Mouse (Mus musculus) myocyte (in vitro differentiated cells): ENCODE measurements around the gene Golga7b. TPM values are rescaled to one million over a fixed set of nuclear protein-coding genes. Genes with fewer than 3 reads are reported as not detected.

Experiments
- H3K27me3 ChIP-seq: one replicate; pipeline ENCODE4 v1.6.1; 2011; ENCODE audit not compliant: control insufficient read depth, insufficient read depth, insufficient read length
- H3K36me3 ChIP-seq: one replicate; pipeline ENCODE4 v1.6.1; 2011; ENCODE audit not compliant: control insufficient read depth, insufficient read depth
- H3K4me2 ChIP-seq: one replicate; pipeline ENCODE4 v1.6.1; 2011; ENCODE audit warnings: low read depth, control low read depth
- H3K4me3 ChIP-seq: one replicate; pipeline ENCODE4 v1.5.1; 2011; ENCODE audit warnings: mild to moderate bottlenecking, control low read depth, moderate library complexity
- H3K79me2 ChIP-seq: one replicate; pipeline ENCODE4 v1.6.1; 2011; ENCODE audit not compliant: control insufficient read depth, insufficient read depth
- H3ac ChIP-seq: one replicate; pipeline ENCODE4 v1.6.1; 2011; ENCODE audit not compliant: control insufficient read depth, insufficient read length
- CEBPB ChIP-seq: IDR thresholded peaks from 2 replicates; pipeline ENCODE4 v1.6.1; 2011; ENCODE audit warnings: mild to moderate bottlenecking, moderate library complexity; ENCODE audit not compliant: poor library complexity, insufficient read depth, severe bottlenecking
- E2F4 ChIP-seq: IDR thresholded peaks from one replicate; pipeline ENCODE4 v1.6.1; 2011; ENCODE audit warnings: mild to moderate bottlenecking, control low read depth, moderate library complexity; ENCODE audit not compliant: insufficient read depth
- MAX ChIP-seq: IDR thresholded peaks from one replicate; pipeline ENCODE4 v1.6.1; 2011; ENCODE audit warnings: low read depth, mild to moderate bottlenecking, control low read depth
- MYOD1 ChIP-seq, 3 experiments: IDR thresholded peaks; one replicate each; pipeline ENCODE4 v1.6.1; 2011; ENCODE audit warnings: control low read depth in 2 of 3, low read depth in 2 of 3, mild to moderate bottlenecking in 2 of 3, moderate library complexity in 1 of 3; ENCODE audit not compliant: insufficient read length in 2 of 3, control insufficient read depth in 1 of 3
- MYOG ChIP-seq, 3 experiments: IDR thresholded peaks; one replicate each; pipeline ENCODE4 v1.6.1; 2011; ENCODE audit warnings: control low read depth in 2 of 3, low read depth in 2 of 3, mild to moderate bottlenecking in 2 of 3; ENCODE audit not compliant: insufficient read length in 2 of 3, control insufficient read depth in 1 of 3, insufficient read depth in 1 of 3
- POLR2A ChIP-seq: IDR thresholded peaks from one replicate; pipeline ENCODE4 v1.6.1; 2011; ENCODE audit warnings: low read depth, mild to moderate bottlenecking, control low read depth, moderate library complexity; ENCODE audit not compliant: insufficient read length
- POLR2AphosphoS2 ChIP-seq: IDR thresholded peaks from one replicate; pipeline ENCODE4 v1.6.1; 2011; ENCODE audit warnings: low read depth, control low read depth; ENCODE audit not compliant: insufficient read length
- REST ChIP-seq: IDR thresholded peaks from one replicate; pipeline ENCODE4 v1.6.1; 2011; ENCODE audit warnings: mild to moderate bottlenecking, control low read depth, moderate library complexity; ENCODE audit not compliant: insufficient read depth, insufficient read length
- SRF ChIP-seq: IDR thresholded peaks from one replicate; pipeline ENCODE4 v1.6.1; 2011; ENCODE audit warnings: low read depth; ENCODE audit not compliant: control insufficient read depth, insufficient read length
- TCF12 ChIP-seq: IDR thresholded peaks from one replicate; pipeline ENCODE4 v1.6.1; 2011; ENCODE audit warnings: mild to moderate bottlenecking, control low read depth; ENCODE audit not compliant: poor library complexity, insufficient read depth, severe bottlenecking
- TCF3 ChIP-seq: IDR thresholded peaks from one replicate; pipeline ENCODE4 v1.6.1; 2011; ENCODE audit warnings: low read depth, control low read depth; ENCODE audit not compliant: insufficient read length
- USF1 ChIP-seq: IDR thresholded peaks from one replicate; pipeline ENCODE4 v1.6.1; 2011; ENCODE audit warnings: low read depth, mild to moderate bottlenecking, control low read depth, moderate library complexity
- polyA plus RNA-seq: library from polyadenylated mRNA; unstranded; fragments of >200 nt; fragmentation: generic; extraction: Trizol; gene quantifications from one replicate; pipeline ENCODE4 v1.2.1, GENCODE M21; 2012; ENCODE audit warnings: missing spikeins

Golga7b gene
- polyA plus RNA-seq, 1 experiment = 0.06 TPM

DNA sequence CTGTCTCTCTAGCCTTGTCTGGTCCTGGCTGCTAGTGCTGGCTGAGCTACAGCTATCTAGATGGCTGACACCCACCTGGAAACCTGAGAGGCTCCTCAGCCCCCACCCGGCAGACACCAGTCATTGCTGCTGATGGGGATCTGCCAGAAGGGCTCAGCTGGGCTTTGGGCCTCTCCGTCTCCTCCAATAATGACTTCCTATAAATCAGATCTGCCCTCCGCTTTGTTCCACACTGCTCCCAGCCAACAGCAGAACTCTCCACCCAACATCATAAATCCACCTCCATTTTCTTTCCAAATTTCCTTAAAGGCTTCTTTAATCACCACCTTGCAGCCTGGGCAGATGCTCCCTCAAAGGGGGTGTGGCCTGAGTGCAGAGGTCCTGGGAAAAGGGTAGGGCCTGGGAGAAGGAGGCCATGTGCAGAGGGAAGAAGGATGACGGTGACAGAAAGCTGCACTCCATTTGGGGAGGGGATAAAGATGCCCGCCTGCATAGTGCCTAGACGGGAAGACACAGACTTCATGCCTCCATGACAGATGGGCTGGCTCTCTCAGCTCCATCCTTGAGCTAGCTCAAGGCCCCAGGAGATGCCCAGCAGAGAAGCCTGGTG, 67.8 kb downstream of the Golga7b start:
- H3ac ChIP-seq = no peak overlapping the region
- H3K79me2 ChIP-seq = no peaks in the 10 kb centered on the region
- H3K4me3 ChIP-seq = no peak overlapping the region
- H3K4me2 ChIP-seq = no peak overlapping the region
- H3K27me3 ChIP-seq = peaks cover 77% of the 10 kb centered on the region
- H3K36me3 ChIP-seq = no peaks in the 10 kb centered on the region
- TF ChIP-seq POLR2AphosphoS2 = no peak
- no peak for TF ChIP-seq MAX
- no peak for TF ChIP-seq USF1
- no peak for TF ChIP-seq TCF3
- TF ChIP-seq TCF12 = no peak
- no peak for TF ChIP-seq E2F4
- TF ChIP-seq CEBPB = no peak
- no peak for TF ChIP-seq MYOG (IDR thresholded peaks at IDR 0.05; ENCODE audit: control insufficient read depth in 1 of 3, insufficient read depth in 1 of 3, insufficient read length in 2 of 3, low read depth in 2 of 3)
- TF ChIP-seq MYOD1 (IDR thresholded peaks at IDR 0.05; ENCODE audit: control insufficient read depth in 1 of 3, insufficient read length in 2 of 3, low read depth in 2 of 3) = no peak
- no peak for TF ChIP-seq REST

- peaks cover 73% of the 10 kb centered on the region for H3K27me3 ChIP-seq
- no peaks in the 10 kb centered on the region for H3K36me3 ChIP-seq
- H3ac ChIP-seq = no peak overlapping the region
- no peak overlapping the region for H3K4me3 ChIP-seq
- TF ChIP-seq SRF = no peak
- TF ChIP-seq POLR2AphosphoS2 = no peak
- TF ChIP-seq E2F4 = no peak
- TF ChIP-seq POLR2A = no peak
- no peak for TF ChIP-seq TCF3
- TF ChIP-seq MAX = no peak
- TF ChIP-seq TCF12 = no peak
- TF ChIP-seq MYOD1 (IDR thresholded peaks at IDR 0.05; ENCODE audit: control insufficient read depth in 1 of 3, insufficient read length in 2 of 3, low read depth in 2 of 3) = no peak
- no peaks in the 10 kb centered on the region for H3K79me2 ChIP-seq
- no peak overlapping the region for H3K4me2 ChIP-seq
Observed at GRCm38 (mm10) chr19:42315914-42316313, 68.5 kb downstream of the Golga7b start.

DNA sequence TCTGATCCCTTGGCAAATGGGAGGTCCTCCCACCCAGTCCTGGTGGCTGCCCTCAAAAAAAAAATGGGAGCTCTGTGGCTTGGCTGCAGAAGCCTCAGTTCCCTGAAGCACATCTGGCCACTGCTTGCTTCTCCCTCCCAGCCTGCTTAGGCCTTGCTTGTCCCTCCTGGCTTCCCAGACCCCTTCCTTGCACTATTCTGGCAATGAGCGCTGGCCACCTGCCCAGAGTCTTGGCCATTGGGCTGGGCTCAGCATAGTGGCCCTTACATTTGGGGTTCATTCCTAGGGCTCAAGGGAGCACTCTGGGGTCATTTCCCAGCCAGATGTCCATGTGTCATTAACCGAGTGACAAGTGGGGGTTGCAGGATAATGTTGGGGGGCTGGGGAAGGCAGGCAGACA, 69.2 kb downstream of the Golga7b start:
- Histone ChIP-seq H3ac (no peak overlapping the region), H3K79me2 (no peaks in the 10 kb centered on the region), H3K36me3 (no peaks in the 10 kb centered on the region), H3K4me2 (no peak overlapping the region), H3K4me3 (no peak overlapping the region), H3K27me3 (peaks cover 73% of the 10 kb centered on the region)
- TF ChIP-seq MYOG (IDR thresholded peaks at IDR 0.05; ENCODE audit: control insufficient read depth in 1 of 3, insufficient read depth in 1 of 3, insufficient read length in 2 of 3, low read depth in 2 of 3) (no peak), REST (no peak), TCF12 (no peak), SRF (no peak)

GRCm38 (mm10) chr19:42316998-42317397, 69.6 kb downstream of the Golga7b start:
- TF ChIP-seq E2F4 (no peak), MYOD1 (IDR thresholded peaks at IDR 0.05; ENCODE audit: control insufficient read depth in 1 of 3, insufficient read length in 2 of 3, low read depth in 2 of 3) (no peak), MAX (no peak), SRF (no peak), POLR2AphosphoS2 (no peak), USF1 (no peak), REST (no peak), MYOG (IDR thresholded peaks at IDR 0.05; ENCODE audit: control insufficient read depth in 1 of 3, insufficient read depth in 1 of 3, insufficient read length in 2 of 3, low read depth in 2 of 3) (no peak), TCF12 (no peak), POLR2A (no peak), TCF3 (no peak), CEBPB (no peak)
- no peak overlapping the region for H3ac ChIP-seq
- no peaks in the 10 kb centered on the region for H3K36me3 ChIP-seq
- no peak overlapping the region for H3K4me2 ChIP-seq
- H3K27me3 ChIP-seq = peaks cover 73% of the 10 kb centered on the region
- no peaks in the 10 kb centered on the region for H3K79me2 ChIP-seq
- H3K4me3 ChIP-seq = no peak overlapping the region

- Histone ChIP-seq H3K36me3 (no peaks in the 10 kb centered on the region), H3K27me3 (peaks cover 70% of the 10 kb centered on the region), H3K4me3 (no peak overlapping the region), H3K79me2 (no peaks in the 10 kb centered on the region), H3ac (no peak overlapping the region), H3K4me2 (no peak overlapping the region)
- no peak for TF ChIP-seq POLR2A
Observed at GRCm38 (mm10) chr19:42317648-42318425, 70.5 kb downstream of the Golga7b start.

Other genes starting within 250 kb of the Golga7b start
- gene Ankrd2, start 211.6 kb upstream of the Golga7b start, polyA plus RNA-seq = 110 TPM
- gene Hoga1, start 202.0 kb upstream of the Golga7b start, polyA plus RNA-seq = 2.4 TPM
- 0.30 TPM for gene 4933411K16Rik, start 195.3 kb upstream of the Golga7b start, polyA plus RNA-seq
- 32.3 TPM for gene Morn4, start 161.2 kb upstream of the Golga7b start, polyA plus RNA-seq
- gene Pi4k2a, start 157.1 kb upstream of the Golga7b start, polyA plus RNA-seq = 37.5 TPM
- 128 TPM for gene Avpi1, start 118.5 kb upstream of the Golga7b start, polyA plus RNA-seq
- 36.1 TPM for gene Marveld1, start 100.2 kb upstream of the Golga7b start, polyA plus RNA-seq
- 22.4 TPM for gene Zfyve27, start 83.6 kb upstream of the Golga7b start, polyA plus RNA-seq
- gene Sfrp5, start 45.3 kb upstream of the Golga7b start, polyA plus RNA-seq = 0.04 TPM
- not detected for gene Crtac1, start 184.2 kb downstream of the Golga7b start, polyA plus RNA-seq